Mouse (Mus musculus) thymus, adult 2 months (tissue): ENCODE measurements around the gene Habp2.

Source experiments
- CTCF ChIP-seq: fragments of 200-500 bp; IDR thresholded peaks from 2 replicates; pipeline ENCODE4 v1.5.1; 2012; ENCODE audit warnings: mild to moderate bottlenecking, control low read depth, low read length, moderate library complexity, borderline replicate concordance; ENCODE audit not compliant: control insufficient read depth, poor library complexity, insufficient read depth; ENCODE audit errors: extremely low read depth
- POLR2A ChIP-seq: fragments of 200-500 bp; IDR thresholded peaks from 2 replicates; pipeline ENCODE4 v1.6.1; 2012; ENCODE audit warnings: mild to moderate bottlenecking, low read length, control low read depth, moderate library complexity; ENCODE audit not compliant: control insufficient read depth, poor library complexity, insufficient read depth; ENCODE audit errors: extremely low read depth

GRCm38 (mm10) chr19:56336826-56337225 lies 49.9 kb downstream of the Habp2 start:
- TF ChIP-seq POLR2A (no peak), CTCF (no peak)
